Mouse (Mus musculus) cerebellum, adult 2 months (tissue): Measurements from ENCODE around the gene Fgfr2.

Experiments
- CTCF ChIP-seq: fragments of 200-500 bp; IDR thresholded peaks from 2 replicates; pipeline ENCODE4 v1.5.1; 2011; ENCODE audit warnings: low read depth, mild to moderate bottlenecking, control low read depth, low read length, moderate library complexity, borderline replicate concordance; ENCODE audit not compliant: insufficient read depth
- POLR2A ChIP-seq: fragments of 200-500 bp; IDR thresholded peaks from 2 replicates; pipeline ENCODE4 v1.6.1; 2011; ENCODE audit warnings: low read length, control low read depth, borderline replicate concordance; ENCODE audit not compliant: insufficient read depth

DNA sequence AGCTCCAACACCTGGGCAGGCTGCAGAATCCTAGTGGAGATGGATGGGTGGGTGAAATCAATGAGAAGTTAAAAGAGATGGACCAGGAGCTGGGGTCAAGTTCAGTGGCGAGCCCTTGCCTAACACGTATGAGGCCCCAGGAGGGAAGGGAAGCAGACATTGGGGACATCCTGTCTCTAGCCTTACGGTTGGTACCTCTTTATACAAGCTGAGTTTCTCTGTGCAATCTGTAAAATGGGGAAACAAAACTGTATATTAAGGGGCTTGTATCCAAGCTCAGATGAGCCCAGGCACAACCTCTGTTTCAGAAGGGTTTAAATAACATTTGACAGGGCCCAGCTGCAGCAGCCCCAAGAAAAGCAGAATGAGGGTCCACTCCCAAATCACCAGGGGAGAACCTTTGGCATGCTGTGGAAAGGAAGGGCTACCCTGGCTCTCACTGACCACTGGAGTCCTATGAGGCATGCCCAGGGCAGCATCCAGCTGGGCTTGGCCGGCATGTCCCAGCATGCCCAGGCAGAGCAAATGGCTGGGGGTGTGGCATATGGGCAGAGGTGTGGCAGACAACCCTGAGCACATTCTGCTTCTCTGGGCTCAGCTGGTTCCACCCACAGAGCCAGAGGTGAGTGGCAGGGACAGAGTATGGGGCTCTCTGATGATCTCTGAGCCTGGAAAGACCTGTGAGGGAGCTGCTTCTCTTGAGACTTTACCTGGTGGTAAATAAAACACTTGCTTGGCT is 393.9 kb downstream of the Fgfr2 start:
- TF ChIP-seq CTCF: no peak
- TF ChIP-seq POLR2A: no peak
